Mouse (Mus musculus) limb, embryonic 14.5 days (tissue): ENCODE measurements around the gene Gm42791. TPM values are rescaled to one million over a fixed set of nuclear protein-coding genes. Genes with fewer than 3 reads are reported as not detected.

Experiments used
- ATAC-seq: fragments of 200-750 bp; cut with Nextera tagmentation; 2 replicates; pipeline ENCODE4 v1.8.0; 2017; ENCODE audit warnings: low read depth, moderate number of reproducible peaks, moderate TSS enrichment; ENCODE audit not compliant: low FRiP score
- DNase-seq: peaks from one replicate; pipeline ENCODE4 v3.0.0-alpha.2; 2015; ENCODE audit warnings: low spot score
- H3K27ac ChIP-seq: fragments of 300-500 bp; sonication (generic); replicated peaks from 2 replicates; pipeline ENCODE4 v1.5.1; 2014; ENCODE audit warnings: low read depth, mild to moderate bottlenecking, low read length, moderate library complexity, mixed read lengths
- H3K27me3 ChIP-seq: fragments of 300-500 bp; sonication (generic); 2 replicates; pipeline ENCODE4 v1.6.1; 2014; ENCODE audit warnings: low read length, mixed read lengths; ENCODE audit not compliant: control insufficient read depth, insufficient read depth
- H3K36me3 ChIP-seq: fragments of 300-500 bp; sonication (generic); 2 replicates; pipeline ENCODE4 v1.6.1; 2014; ENCODE audit warnings: mild to moderate bottlenecking, low read length, moderate library complexity, mixed read lengths; ENCODE audit not compliant: control insufficient read depth, insufficient read depth
- H3K4me1 ChIP-seq: fragments of 300-500 bp; sonication (generic); 2 replicates; pipeline ENCODE4 v1.6.1; 2014; ENCODE audit warnings: antibody characterized with exemption, low read length, mixed read lengths; ENCODE audit not compliant: control insufficient read depth, insufficient read depth
- H3K4me2 ChIP-seq: fragments of 300-500 bp; sonication (generic); replicated peaks from 2 replicates; pipeline ENCODE4 v1.6.1; 2014; ENCODE audit warnings: low read depth, mild to moderate bottlenecking, low read length, moderate library complexity; ENCODE audit not compliant: severe bottlenecking
- H3K4me3 ChIP-seq: fragments of 300-500 bp; sonication (generic); replicated peaks from 2 replicates; pipeline ENCODE4 v1.5.1; 2014; ENCODE audit warnings: low read length
- H3K9ac ChIP-seq: fragments of 300-500 bp; sonication (generic); 2 replicates; pipeline ENCODE4 v1.6.1; 2014; ENCODE audit warnings: mild to moderate bottlenecking, low read depth, low read length, moderate library complexity; ENCODE audit not compliant: severe bottlenecking
- H3K9me3 ChIP-seq: fragments of 300-500 bp; sonication (generic); 2 replicates; pipeline ENCODE4 v1.6.1; 2016; ENCODE audit warnings: low read length; ENCODE audit not compliant: control insufficient read depth
- POLR2A ChIP-seq: fragments of 200-500 bp; IDR thresholded peaks from 2 replicates; pipeline ENCODE4 v1.8.0; 2012; ENCODE audit warnings: inconsistent platforms, mild to moderate bottlenecking, moderate library complexity, borderline replicate concordance; ENCODE audit not compliant: insufficient read depth, insufficient read length; ENCODE audit errors: extremely low read depth
- WGBS: fragments of 180-500 bp; shearing (Covaris S2); extraction: QIAGEN DNeasy Blood & Tissue Kit; methylation state at CpG from one replicate; pipeline ENCODE4 v1.1.7; 2014; 5-methylcytosine and 5-hydroxymethylcytosine counted together
- polyA plus RNA-seq, 2 experiments: library from polyadenylated mRNA; depleted of rRNA in 1 of 2; stranded (reverse) in 1 of 2; unstranded in 1 of 2; fragments of >200 nt; fragmentation: Nextera tagmentation in 1 of 2; extraction: Ambion mirVana in 1 of 2; gene quantifications; 2 replicates each; pipeline versions ENCODE4 v1.2.1 to v1.2.3; 2012 to 2014

The Gm42791 gene
- polyA plus RNA-seq, 2 experiments, result not detected

DNA sequence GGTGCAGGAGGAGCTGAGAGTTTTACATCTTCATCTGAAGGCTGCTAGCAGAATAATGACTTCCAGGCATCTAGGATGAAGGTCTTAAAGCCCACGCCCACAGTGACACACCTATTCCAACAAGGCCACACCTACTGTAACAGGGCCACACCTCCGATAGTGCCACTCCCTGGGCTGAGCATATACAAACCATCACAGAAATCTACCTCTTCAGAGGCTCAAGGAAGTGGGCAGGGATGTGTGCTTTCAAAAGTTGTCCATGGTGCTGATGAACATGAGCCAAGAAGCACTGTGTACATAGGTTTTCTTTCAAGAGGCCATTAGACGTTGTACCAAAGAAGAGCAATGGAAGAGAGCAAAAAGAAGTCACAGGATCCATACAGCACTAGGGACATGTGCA lies 137.4 kb downstream of the Gm42791 start:
- no peak for TF ChIP-seq POLR2A
- no peaks in the 10 kb centered on the region for H3K9me3 ChIP-seq
- no peak overlapping the region for H3K27ac ChIP-seq
- H3K4me1 ChIP-seq, result no peaks in the 10 kb centered on the region
- WGBS, result 81% methylated on average over 3 of the region's 3 CpGs
- H3K4me3 ChIP-seq, result no peak overlapping the region
- no peaks in the 10 kb centered on the region for H3K36me3 ChIP-seq
- ATAC-seq (no peak), DNase-seq (no peak)
- no peak overlapping the region for H3K9ac ChIP-seq
- no peak overlapping the region for H3K4me2 ChIP-seq
- no peaks in the 10 kb centered on the region for H3K27me3 ChIP-seq

DNA sequence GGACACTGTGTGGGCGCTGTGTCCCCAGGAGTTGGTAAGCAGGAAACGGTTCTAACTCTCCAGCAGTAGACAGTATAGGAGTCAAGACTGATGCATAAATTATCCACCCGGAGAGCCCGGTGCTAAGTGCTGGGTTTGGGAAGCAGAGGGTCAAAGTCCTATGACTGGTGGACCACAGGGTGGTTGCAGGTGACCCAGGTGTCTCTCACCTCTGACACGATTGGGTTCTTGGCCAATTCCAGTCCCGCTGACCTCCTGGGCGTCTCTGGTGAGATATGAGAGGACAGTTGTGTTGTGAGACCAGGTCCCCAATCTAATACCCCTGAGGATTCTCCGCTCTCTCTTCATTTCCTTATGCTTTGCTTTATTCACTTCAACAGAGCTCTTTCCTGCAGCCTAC lies 139.9 kb downstream of the Gm42791 start:
- TF ChIP-seq POLR2A, result no peak
- ATAC-seq (no peak), DNase-seq (no peak)
- no peak overlapping the region for H3K4me3 ChIP-seq
- no peaks in the 10 kb centered on the region for H3K36me3 ChIP-seq
- H3K27me3 ChIP-seq, result no peaks in the 10 kb centered on the region
- H3K9ac ChIP-seq, result no peak overlapping the region
- no peak overlapping the region for H3K27ac ChIP-seq
- WGBS, result 80% methylated on average over 8 of the region's 8 CpGs
- H3K9me3 ChIP-seq, result no peaks in the 10 kb centered on the region
- no peaks in the 10 kb centered on the region for H3K4me1 ChIP-seq
- H3K4me2 ChIP-seq, result no peak overlapping the region

DNA sequence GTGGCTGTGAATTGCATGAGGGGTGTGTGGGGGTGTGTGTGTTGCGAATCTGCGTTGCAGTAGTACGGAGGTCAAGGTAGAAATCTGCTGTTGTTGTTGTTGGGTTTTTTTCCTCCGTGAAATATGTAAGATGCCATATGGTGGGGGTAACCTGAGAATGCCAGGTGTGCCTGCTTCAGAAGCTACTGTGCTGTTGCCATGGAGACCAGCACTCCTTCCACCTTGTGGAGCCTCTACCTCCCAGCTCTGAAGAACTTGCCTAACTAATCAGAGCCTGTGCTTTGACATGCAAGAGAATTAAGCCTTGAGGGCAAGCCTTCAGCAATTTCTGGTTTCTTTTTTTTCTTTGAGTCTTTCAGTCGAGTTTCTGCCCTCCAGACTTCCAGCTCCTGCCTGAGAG lies 140.8 kb downstream of the Gm42791 start:
- Histone ChIP-seq H3K27ac (no peak overlapping the region), H3K27me3 (no peaks in the 10 kb centered on the region), H3K9me3 (no peaks in the 10 kb centered on the region), H3K9ac (no peak overlapping the region), H3K4me1 (no peaks in the 10 kb centered on the region), H3K4me2 (no peak overlapping the region), H3K4me3 (no peak overlapping the region), H3K36me3 (no peaks in the 10 kb centered on the region)
- TF ChIP-seq POLR2A, result no peak
- WGBS, result 14% methylated on average over 5 of the region's 5 CpGs
- no peak for DNase-seq
- no peak for ATAC-seq

DNA sequence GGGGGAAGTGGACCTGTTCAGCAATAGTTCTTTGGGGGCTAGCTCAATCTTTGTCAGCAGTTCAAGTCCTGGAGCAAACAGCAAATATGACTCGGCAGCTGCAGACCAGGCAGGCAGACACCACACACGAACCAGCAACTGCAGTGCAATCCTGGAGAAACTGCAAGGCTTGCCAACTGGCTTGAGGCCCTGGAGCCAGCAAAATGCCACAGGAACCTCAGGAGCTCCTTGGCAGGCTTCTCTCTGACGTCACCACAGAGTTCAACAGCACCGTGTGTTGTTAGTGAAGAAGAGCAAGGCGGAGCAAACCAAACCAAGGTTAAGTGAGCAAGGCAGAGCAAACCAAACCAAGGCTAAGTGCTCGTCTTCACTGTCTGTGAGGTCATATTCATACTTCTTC lies 145.4 kb downstream of the Gm42791 start:
- 88% methylated on average over 6 of the region's 6 CpGs for WGBS
- no peak for ATAC-seq

DNA sequence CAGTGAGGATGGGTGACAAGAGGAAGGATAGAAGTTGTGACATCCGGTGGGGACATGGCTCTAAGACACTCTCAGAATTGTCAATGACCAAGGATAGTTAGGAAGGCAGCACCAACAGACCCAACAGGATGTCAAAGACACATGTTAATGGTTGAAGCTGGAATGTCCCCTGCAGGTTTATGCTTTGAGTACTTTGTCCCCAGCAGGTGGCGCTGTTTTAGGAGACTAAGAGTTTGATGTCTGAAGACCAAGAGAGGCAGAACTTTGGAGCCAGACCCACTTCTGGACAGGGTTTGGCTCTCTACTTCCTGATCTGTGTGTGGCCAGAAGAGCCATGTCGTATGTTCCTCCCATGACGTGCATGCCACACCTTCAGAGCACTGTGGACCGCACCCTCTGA lies 147.9 kb downstream of the Gm42791 start:
- ATAC-seq (no peak), DNase-seq (no peak)
- Histone ChIP-seq H3K4me3 (no peak overlapping the region), H3K4me1 (no peaks in the 10 kb centered on the region), H3K27me3 (no peaks in the 10 kb centered on the region), H3K27ac (no peak overlapping the region), H3K4me2 (no peak overlapping the region), H3K9ac (no peak overlapping the region), H3K9me3 (no peaks in the 10 kb centered on the region), H3K36me3 (no peaks in the 10 kb centered on the region)
- TF ChIP-seq POLR2A, result no peak
- WGBS, result 96% methylated on average over 5 of the region's 5 CpGs

More for the DNA sequence above, 145.4 kb downstream of the Gm42791 start:
- H3K4me3 ChIP-seq, result no peak overlapping the region
- no peaks in the 10 kb centered on the region for H3K27me3 ChIP-seq
- no peak overlapping the region for H3K4me2 ChIP-seq
- DNase-seq, result no peak
- TF ChIP-seq POLR2A, result no peak
- H3K36me3 ChIP-seq, result no peaks in the 10 kb centered on the region
- H3K9ac ChIP-seq, result no peak overlapping the region
- H3K9me3 ChIP-seq, result no peaks in the 10 kb centered on the region
- no peak overlapping the region for H3K27ac ChIP-seq
- no peaks in the 10 kb centered on the region for H3K4me1 ChIP-seq

Other genes with a start within 250 kb of the Gm42791 start
- gene Katnal1, start 65.8 kb downstream of the Gm42791 start, polyA plus RNA-seq (2012; rRNA removed), result 13.3 and 14.1 TPM in 2 replicates
- 12.9 and 15.0 TPM in 2 replicates for gene Katnal1, start 65.8 kb downstream of the Gm42791 start, polyA plus RNA-seq (2014; fragmentation: Nextera tagmentation; extraction: Ambion mirVana)
- 27.2 and 27.8 TPM in 2 replicates for gene Uspl1, start 189.2 kb upstream of the Gm42791 start, polyA plus RNA-seq (2012; rRNA removed)
- gene Uspl1, start 189.2 kb upstream of the Gm42791 start, polyA plus RNA-seq (2014; fragmentation: Nextera tagmentation; extraction: Ambion mirVana), result 44.8 and 53.3 TPM in 2 replicates
- 237 and 577 TPM in 2 replicates for gene Hmgb1, start 189.3 kb upstream of the Gm42791 start, polyA plus RNA-seq (2012; rRNA removed)
- 1,456 and 1,457 TPM in 2 replicates for gene Hmgb1, start 189.3 kb upstream of the Gm42791 start, polyA plus RNA-seq (2014; fragmentation: Nextera tagmentation; extraction: Ambion mirVana)